Mouse (Mus musculus): ENCODE measurements around the gene Polr1d. TPM values are rescaled to one million over a fixed set of nuclear protein-coding genes. Genes with fewer than 3 reads are reported as not detected.

Polr1d gene
- polyA plus RNA-seq, 1 experiment from 2014 or later, result 151 TPM

DNA sequence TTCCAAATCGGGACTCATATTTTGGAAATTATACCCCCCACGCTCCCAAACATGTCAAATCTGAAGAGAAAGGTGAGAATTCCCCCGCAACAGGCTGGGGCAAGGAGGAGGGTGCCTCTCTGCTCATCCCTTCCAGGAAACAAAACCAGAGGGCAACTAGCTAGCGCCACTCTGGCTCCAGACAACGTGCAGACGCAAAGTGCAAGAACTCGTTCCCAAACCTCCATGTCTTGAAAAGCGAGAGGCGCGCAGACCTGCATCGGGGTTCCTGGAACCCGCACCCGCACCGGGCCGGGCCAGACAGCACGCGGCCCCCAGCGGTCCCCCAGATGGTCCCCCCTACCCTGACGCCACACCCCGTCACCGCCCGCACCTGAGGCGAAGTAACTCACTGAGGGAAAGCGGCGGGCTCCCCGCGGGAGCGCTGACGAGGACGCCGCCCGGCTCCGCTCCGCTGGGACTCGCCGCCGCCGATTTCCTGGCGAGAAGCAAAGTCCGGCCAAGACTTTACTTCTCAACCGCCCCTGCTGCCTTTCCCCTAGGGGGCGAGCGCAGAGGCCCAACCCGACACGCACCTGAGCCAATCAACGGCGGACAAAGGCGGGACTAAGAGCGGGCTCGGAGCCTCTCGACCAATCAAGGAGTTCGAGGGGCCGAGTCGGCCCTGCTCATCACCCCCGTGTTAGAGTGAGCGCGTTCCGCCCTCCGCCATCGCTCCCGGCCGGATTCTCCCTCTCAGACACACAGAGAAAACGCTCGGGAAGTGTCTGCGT, 638 bp upstream of the Polr1d start, which contains the start of gene Lnx2:
Gene Lnx2, minus strand, starts transcription at position 561 of the 773 bp plus-strand sequence.
- Histone ChIP-seq H3K36me3 (no peaks in the 10 kb centered on the region), H3K9me3 (no peaks in the 10 kb centered on the region), H3K4me2 (replicated peaks) (peak within 1 kb of the TSS; percentile 91), H3K27ac (peak within 1 kb of the TSS; percentile 98), H3K4me3 (replicated peaks) (peak within 1 kb of the TSS; percentile 65), H3K4me1 (replicated peaks) (peaks cover 21% of the 10 kb centered on the region), H3K27me3 (replicated peaks) (no peaks in the 10 kb centered on the region), H3K9ac (peak within 1 kb of the TSS; percentile 81)
- WGBS, result under 1% methylated on average over 64 of the region's 65 CpGs
- ATAC-seq, result peak; percentile 98

DNA sequence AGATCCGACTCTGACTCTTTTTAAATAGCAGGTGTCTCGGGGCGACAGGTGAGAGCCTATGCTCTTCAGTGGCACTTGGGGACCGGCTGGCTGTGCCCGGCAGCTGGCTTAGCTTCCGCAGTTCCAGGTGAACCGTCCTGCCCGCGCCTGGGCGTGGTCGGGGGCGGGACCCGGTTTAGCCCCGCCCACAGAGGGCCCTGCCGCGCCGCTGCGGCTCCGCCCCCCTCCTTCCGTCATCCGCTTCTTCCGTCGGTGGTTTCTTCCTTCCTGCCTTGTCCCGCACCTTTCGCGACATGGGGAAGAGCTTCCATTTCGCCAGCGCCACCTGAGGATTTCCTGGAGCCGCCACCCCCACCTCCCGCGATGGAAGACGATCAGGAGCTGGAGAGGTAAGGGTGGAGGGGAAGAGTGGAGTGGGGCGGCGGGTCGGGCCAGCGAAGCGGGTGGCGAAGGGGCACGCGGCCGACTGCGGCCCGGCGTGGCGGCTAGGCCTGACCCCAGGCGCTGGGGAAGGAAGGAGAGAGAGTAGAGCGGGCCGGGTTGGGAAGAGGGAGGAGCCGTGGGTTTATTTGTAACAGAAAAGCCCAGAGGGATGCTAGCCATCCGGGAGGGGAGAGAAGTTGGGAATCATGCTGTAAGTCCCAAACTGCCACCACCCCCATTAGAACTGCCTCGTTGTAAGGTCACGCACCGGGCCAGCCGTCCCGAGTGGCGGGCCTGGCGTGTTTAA, 620 bp downstream of the Polr1d start:
- ATAC-seq, result peak; percentile 84
- no peaks in the 10 kb centered on the region for H3K27me3 ChIP-seq (replicated peaks)
- H3K36me3 ChIP-seq, result no peaks in the 10 kb centered on the region
- no peaks in the 10 kb centered on the region for H3K9me3 ChIP-seq
- H3K9ac ChIP-seq, result peak overlapping the region; percentile 81
- WGBS, result under 1% methylated on average over 57 of the region's 57 CpGs
- peaks cover 20% of the 10 kb centered on the region for H3K4me1 ChIP-seq (replicated peaks)
- peak overlapping the region; percentile 91 for H3K4me2 ChIP-seq (replicated peaks)
- peak overlapping the region; percentile 98 for H3K27ac ChIP-seq
- H3K4me3 ChIP-seq (replicated peaks), result peak overlapping the region; percentile 65

DNA sequence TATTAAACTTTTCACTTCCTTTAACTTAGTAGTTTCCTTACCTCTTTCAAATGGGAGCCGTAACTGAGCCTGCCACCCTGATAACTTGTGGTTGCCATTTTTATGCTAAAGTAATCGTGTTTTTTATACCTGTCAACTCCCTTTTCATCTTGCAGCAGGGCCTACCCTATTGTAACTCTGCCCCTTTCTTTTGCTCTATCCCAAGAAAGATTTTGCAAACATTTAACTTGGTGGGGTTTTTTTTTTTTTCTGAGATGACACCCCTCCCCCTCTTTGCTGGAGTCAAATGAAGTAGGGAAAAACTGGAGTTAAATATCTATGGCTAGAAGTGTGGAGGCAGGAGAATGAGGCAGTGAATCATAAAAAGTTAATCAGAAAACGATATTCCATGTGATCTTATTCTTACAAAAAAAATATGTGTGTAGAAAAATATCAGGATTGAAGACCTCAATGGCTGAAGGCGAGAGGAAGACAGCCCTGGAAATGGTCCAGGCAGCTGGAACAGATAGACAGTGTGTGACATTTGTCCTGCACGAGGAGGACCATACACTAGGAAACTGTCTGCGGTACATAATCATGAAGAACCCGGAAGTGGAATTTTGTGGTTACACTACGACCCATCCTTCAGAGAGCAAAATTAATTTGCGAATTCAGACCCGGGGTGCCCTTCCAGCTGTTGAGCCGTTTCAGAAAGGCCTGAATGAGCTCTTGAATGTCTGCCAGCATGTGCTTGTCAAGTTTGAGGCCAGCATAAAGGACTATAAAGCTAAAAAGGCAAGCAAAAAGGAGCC, 1.5 kb downstream of the Polr1d start:
- Histone ChIP-seq H3K4me1 (replicated peaks) (peaks cover 20% of the 10 kb centered on the region), H3K4me2 (replicated peaks) (peak overlapping the region; percentile 91), H3K27me3 (replicated peaks) (no peaks in the 10 kb centered on the region), H3K9me3 (no peaks in the 10 kb centered on the region), H3K4me3 (replicated peaks) (peak overlapping the region; percentile 65), H3K36me3 (no peaks in the 10 kb centered on the region), H3K27ac (no peak overlapping the region), H3K9ac (peak overlapping the region; percentile 75)
- ATAC-seq, result no peak
- 50% methylated on average over 11 of the region's 11 CpGs for WGBS

DNA sequence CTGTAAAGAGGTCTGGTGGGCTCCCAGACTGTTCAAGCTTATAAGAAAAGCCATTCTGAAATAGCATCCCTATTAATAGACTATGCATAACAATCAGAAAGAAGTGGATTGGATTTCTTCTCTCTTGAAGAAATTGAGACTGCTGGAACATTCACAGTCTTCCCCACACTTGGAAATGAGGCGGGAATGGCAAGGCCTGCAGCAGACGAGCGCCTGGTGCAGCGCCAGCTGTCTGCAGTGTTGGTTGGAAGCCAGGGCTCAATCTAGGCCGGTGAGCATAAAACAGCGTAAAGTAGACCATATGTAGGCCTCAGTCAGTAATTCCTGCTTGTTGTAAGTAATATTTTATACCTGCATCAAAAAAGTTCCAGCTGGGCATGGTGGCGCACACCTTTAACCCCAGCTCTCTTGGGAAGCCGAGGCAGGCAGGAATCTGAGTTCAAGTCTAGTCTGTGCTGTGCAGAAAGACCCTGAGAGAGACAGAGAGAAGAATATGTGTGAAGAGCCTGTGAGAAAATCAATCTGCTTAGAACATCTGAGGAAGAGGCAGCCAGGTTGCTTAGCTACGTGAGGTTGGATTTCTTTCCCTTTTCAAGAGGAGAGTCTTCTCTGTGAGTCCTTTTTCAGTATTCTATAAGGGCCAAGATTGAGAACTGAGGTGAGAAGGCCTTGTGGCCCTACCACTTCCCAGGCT, 8.5 kb downstream of the Polr1d start:
- H3K9ac ChIP-seq, result no peak overlapping the region
- no peak overlapping the region for H3K27ac ChIP-seq
- H3K4me3 ChIP-seq (replicated peaks), result no peak overlapping the region
- no peak for ATAC-seq
- H3K27me3 ChIP-seq (replicated peaks), result no peaks in the 10 kb centered on the region
- H3K36me3 ChIP-seq, result no peaks in the 10 kb centered on the region
- H3K9me3 ChIP-seq, result no peaks in the 10 kb centered on the region
- WGBS, result 79% methylated on average over 9 of the region's 9 CpGs
- H3K4me1 ChIP-seq (replicated peaks), result no peaks in the 10 kb centered on the region
- no peak overlapping the region for H3K4me2 ChIP-seq (replicated peaks)

DNA sequence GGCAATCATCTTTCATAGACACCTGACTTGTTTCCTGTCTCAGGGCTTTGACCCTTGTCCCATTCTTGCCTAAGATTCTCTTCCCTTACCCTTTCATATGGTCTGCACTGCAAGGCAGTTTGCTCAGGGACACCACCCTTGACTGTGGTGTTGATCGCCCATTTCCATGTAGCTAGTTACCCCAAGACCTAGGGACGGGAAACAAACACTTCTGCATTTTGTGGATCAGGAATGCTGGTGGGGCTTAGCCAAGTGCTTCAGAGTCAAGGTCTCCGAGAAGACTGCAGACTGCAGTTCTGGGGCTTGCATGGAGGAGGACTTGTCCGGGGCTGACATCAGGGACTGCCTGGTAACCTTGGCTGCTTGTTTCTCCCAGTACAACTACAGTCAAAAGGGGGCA, 10.0 kb downstream of the Polr1d start:
- Histone ChIP-seq H3K36me3 (no peaks in the 10 kb centered on the region), H3K4me1 (replicated peaks) (no peaks in the 10 kb centered on the region), H3K27ac (no peak overlapping the region), H3K4me3 (replicated peaks) (no peak overlapping the region), H3K9ac (no peak overlapping the region), H3K4me2 (replicated peaks) (no peak overlapping the region), H3K9me3 (no peaks in the 10 kb centered on the region), H3K27me3 (replicated peaks) (no peaks in the 10 kb centered on the region)
- WGBS, result 90% methylated on average over 4 of the region's 4 CpGs
- no peak for ATAC-seq

DNA sequence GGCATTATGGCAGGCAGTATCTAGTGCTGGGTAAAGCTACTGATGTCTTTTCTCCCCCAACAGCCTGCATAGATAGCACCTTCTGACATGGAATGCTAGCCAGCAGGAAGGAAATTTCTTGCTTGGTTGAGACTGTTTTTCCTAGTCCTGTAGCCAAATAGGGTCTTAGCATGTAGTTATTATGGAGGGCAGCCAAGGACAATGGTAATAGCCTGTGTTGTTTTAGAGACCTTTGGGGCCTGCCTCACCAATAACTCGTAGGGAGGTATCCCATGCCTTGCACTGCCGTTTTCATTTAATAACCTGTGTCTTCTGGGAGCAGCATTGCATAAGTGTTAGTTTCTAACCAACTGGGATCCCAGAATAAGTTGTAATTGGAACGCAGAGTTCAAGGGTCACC, 13.0 kb downstream of the Polr1d start:
- H3K27me3 ChIP-seq (replicated peaks), result no peaks in the 10 kb centered on the region
- no peaks in the 10 kb centered on the region for H3K36me3 ChIP-seq
- H3K4me2 ChIP-seq (replicated peaks), result no peak overlapping the region
- no peaks in the 10 kb centered on the region for H3K9me3 ChIP-seq
- no peak overlapping the region for H3K27ac ChIP-seq
- no peaks in the 10 kb centered on the region for H3K4me1 ChIP-seq (replicated peaks)
- H3K4me3 ChIP-seq (replicated peaks), result no peak overlapping the region
- ATAC-seq, result no peak
- 82% methylated on average over 3 of the region's 3 CpGs for WGBS
- no peak overlapping the region for H3K9ac ChIP-seq

DNA sequence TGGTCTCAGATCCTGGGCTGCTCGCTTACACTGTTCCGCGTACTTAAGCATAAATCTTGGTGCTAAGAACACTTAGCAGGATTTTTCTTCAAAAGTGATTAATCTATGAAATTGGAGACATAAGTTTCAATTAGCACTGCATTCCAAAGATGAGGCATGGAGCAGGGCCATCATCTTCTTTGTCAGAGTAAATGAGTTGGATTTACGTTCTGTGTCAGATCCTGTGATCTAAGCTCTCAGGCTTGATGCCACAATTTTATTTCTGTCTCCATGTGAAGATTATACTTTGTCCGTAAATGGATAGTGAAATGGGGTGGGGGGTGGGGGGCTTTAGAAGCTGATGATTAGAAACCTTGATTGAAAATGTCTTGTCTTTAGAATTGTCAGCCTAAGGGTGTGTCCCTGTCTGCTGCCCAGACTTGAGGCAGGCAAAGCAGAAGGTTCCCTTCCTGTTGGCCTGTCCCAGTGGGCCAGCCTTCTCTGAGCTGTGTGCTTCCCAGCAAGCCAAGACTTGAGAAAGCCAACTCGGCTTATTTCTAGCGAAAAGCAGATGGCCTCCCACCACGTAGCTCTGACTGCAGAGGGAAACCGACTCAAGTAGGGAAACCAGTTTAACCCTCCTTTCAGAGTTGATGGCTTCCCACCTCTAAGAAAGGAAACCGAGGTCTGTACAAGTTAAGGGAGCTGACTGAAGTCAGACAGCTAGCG, 13.6 kb downstream of the Polr1d start:
- Histone ChIP-seq H3K4me1 (replicated peaks) (no peaks in the 10 kb centered on the region), H3K27me3 (replicated peaks) (no peaks in the 10 kb centered on the region), H3K9ac (no peak overlapping the region), H3K4me2 (replicated peaks) (no peak overlapping the region), H3K27ac (no peak overlapping the region), H3K9me3 (no peaks in the 10 kb centered on the region), H3K4me3 (replicated peaks) (no peak overlapping the region), H3K36me3 (no peaks in the 10 kb centered on the region)
- ATAC-seq, result no peak
- 80% methylated on average over 11 of the region's 11 CpGs for WGBS

DNA sequence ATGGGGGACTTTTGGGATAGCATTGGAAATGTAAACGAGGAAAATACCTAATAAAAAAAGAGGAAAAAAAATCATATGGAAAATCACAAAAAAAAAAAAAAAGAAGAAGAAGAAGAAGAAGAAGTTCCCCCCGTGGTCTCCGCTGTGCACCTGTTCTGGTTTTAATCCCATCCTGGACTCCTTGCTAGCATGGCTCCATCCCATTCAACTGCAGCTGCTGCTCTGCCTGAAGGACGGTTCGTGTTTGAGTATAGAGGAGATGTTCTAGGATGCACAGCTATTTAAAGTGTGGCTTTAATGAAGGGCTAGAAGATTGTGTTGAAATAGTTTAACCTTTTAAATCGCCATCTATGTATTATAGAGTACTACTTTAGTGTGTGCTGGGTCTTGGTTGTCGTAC, 15.6 kb downstream of the Polr1d start:
- H3K27me3 ChIP-seq (replicated peaks), result no peaks in the 10 kb centered on the region
- no peak overlapping the region for H3K4me2 ChIP-seq (replicated peaks)
- 93% methylated on average over 7 of the region's 7 CpGs for WGBS
- no peak overlapping the region for H3K4me3 ChIP-seq (replicated peaks)
- H3K9ac ChIP-seq, result no peak overlapping the region
- ATAC-seq, result no peak
- H3K36me3 ChIP-seq, result peaks cover 3% of the 10 kb centered on the region; the same call in 1 of the 2 replicates
- H3K27ac ChIP-seq, result no peak overlapping the region
- no peaks in the 10 kb centered on the region for H3K9me3 ChIP-seq
- no peaks in the 10 kb centered on the region for H3K4me1 ChIP-seq (replicated peaks)

DNA sequence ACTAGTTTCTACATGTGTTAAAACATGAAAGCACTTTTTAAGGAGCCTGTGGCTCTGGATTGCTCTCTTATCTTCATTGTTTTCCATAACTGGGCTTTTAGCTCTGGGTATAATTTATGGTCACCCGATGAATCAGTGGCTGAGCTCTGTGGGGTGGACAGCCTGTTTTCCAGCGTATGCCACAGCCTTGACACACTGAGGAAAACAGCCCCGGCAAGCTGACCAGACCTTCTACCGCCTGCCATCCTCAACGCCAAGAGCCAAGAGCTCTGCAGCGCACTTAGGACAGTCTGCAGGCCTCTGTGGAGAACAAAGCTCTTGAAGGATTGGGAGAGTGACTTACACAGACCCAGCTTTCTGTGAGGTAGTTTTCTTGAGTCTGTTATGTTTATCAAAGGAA, 17.4 kb downstream of the Polr1d start:
- Histone ChIP-seq H3K9me3 (no peaks in the 10 kb centered on the region), H3K4me3 (replicated peaks) (no peak overlapping the region), H3K36me3 (peaks cover 3% of the 10 kb centered on the region; the same call in 1 of the 2 replicates), H3K4me2 (replicated peaks) (no peak overlapping the region), H3K9ac (no peak overlapping the region), H3K4me1 (replicated peaks) (no peaks in the 10 kb centered on the region), H3K27me3 (replicated peaks) (no peaks in the 10 kb centered on the region), H3K27ac (no peak overlapping the region)
- 65% methylated on average over 6 of the region's 6 CpGs for WGBS
- ATAC-seq, result no peak

DNA sequence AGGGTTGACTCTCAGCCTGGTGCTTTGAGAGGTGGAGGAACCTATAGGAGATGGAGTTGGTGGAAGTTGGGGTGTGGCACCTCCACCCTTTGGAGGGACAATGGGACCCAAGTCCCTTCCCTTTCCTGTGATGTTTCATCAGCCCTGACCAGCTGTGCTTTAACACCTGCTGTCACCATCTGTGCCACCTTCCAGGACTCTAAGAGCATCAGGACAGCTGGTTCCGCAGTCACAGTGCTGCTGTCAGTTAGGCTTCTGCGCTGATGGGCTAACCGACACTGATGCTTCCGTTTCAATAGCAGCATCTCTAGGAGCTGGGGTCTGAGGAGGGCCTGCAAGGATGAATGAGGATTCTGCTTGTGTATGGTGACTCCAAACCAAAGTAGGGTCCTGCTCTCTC, 19.7 kb downstream of the Polr1d start:
- ATAC-seq, result no peak
- WGBS, result 97% methylated on average over 4 of the region's 4 CpGs
- Histone ChIP-seq H3K4me3 (replicated peaks) (no peak overlapping the region), H3K9ac (no peak overlapping the region), H3K27ac (no peak overlapping the region), H3K4me2 (replicated peaks) (no peak overlapping the region), H3K36me3 (peaks cover 7% of the 10 kb centered on the region; the same call in 1 of the 2 replicates), H3K27me3 (replicated peaks) (no peaks in the 10 kb centered on the region), H3K4me1 (replicated peaks) (no peaks in the 10 kb centered on the region), H3K9me3 (no peaks in the 10 kb centered on the region)

DNA sequence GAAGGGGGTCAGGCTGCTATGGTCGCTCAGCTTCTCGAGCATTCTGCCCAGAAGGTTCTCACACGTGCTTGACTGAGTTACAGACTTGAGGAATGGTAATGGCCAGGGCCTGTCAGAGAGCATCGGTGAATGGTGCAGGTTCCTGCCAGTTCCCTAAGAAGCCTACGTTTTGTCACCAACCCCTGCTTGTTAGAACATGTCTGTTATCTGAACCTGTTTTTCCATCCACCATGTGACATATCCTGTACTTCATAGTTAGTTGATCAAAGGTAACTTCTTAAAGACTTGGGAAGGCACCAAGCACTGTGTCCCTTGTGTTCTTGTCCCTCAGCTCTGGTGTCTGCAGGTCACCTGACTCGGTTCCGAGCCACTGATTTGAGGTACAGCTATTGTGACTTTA, 21.8 kb downstream of the Polr1d start:
- Histone ChIP-seq H3K4me1 (replicated peaks) (no peaks in the 10 kb centered on the region), H3K27me3 (replicated peaks) (no peaks in the 10 kb centered on the region), H3K36me3 (peaks cover 14% of the 10 kb centered on the region), H3K4me2 (replicated peaks) (no peak overlapping the region), H3K4me3 (replicated peaks) (no peak overlapping the region), H3K27ac (no peak overlapping the region), H3K9me3 (no peaks in the 10 kb centered on the region), H3K9ac (no peak overlapping the region)
- 85% methylated on average over 7 of the region's 7 CpGs for WGBS
- ATAC-seq, result no peak

All from intestine, embryonic 15.5 days (tissue).